Mouse (Mus musculus) bone marrow, adult 2 months (tissue): ENCODE results near the gene Slc26a3. TPM values are rescaled to one million over a fixed set of nuclear protein-coding genes. Genes with fewer than 3 reads are reported as not detected.
"Not testable (repeated sequence)": the region's sequence is repeated elsewhere in the genome, so short reads cannot be mapped to it uniquely, and the experiment has no call there.

ENCODE experiments used
- H3K27ac ChIP-seq: fragments of 200-500 bp; 2 replicates; pipeline ENCODE4 v1.5.1; 2012; ENCODE audit warnings: low read depth, mild to moderate bottlenecking, control low read depth, inconsistent platforms, low read length; ENCODE audit not compliant: control insufficient read depth, poor library complexity, insufficient read depth
- H3K4me1 ChIP-seq: fragments of 200-500 bp; 2 replicates; pipeline ENCODE4 v1.6.1; 2011; ENCODE audit warnings: low read length; ENCODE audit not compliant: control insufficient read depth, insufficient read depth
- H3K4me3 ChIP-seq: fragments of 200-500 bp; replicated peaks from 2 replicates; pipeline ENCODE3; 2011; ENCODE audit warnings: mild to moderate bottlenecking, low read depth, low read length, control low read depth; ENCODE audit not compliant: control insufficient read depth
- CTCF ChIP-seq: fragments of 200-500 bp; IDR thresholded peaks from 2 replicates; pipeline ENCODE4 v1.5.1; 2011; ENCODE audit warnings: low read length, control low read depth; ENCODE audit not compliant: control insufficient read depth, insufficient read depth
- POLR2A ChIP-seq: fragments of 200-500 bp; IDR thresholded peaks from 2 replicates; pipeline ENCODE4 v1.6.1; 2011; ENCODE audit warnings: low read depth, mild to moderate bottlenecking, control low read depth, low read length, borderline replicate concordance; ENCODE audit not compliant: control insufficient read depth
- WGBS: fragments of 180-500 bp; shearing (Covaris S2); methylation state at CpG from one replicate; pipeline ENCODE4 v1.1.7; 2018; 5-methylcytosine and 5-hydroxymethylcytosine counted together
- polyA plus RNA-seq: library from polyadenylated mRNA; stranded (reverse); fragments of >200 nt; gene quantifications from 2 replicates; pipeline ENCODE4 v1.2.4, GENCODE M21; 2011; ENCODE audit warnings: low replicate concordance; ENCODE audit not compliant: missing spikeins, insufficient read depth, insufficient read length

Slc26a3 gene
- polyA plus RNA-seq, 1 experiment = 6.1 TPM

DNA sequence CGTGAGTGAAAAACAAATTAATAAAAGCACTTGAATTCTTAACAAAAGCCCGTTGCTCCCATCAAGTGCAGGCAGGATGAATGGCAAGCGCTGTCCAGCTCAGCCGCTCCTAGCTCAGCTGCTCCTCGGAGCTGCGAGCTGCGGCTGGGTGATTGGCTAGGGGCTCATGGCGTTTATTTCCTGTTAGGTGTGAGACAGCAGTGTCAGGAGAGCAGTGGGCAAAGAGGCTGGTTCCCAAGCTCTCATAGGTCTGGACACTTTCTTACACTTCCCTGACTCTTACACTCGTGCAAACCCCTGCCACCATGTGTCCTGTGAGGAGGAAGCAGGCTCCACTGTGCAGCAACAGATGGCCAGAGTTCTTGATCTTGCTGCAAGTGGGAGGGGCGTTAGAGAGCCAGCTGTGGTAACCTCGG, 53.5 kb downstream of the Slc26a3 start:
- Histone ChIP-seq H3K27ac (no peak overlapping the region), H3K4me3 (no peak overlapping the region), H3K4me1 (no peaks in the 10 kb centered on the region)
- TF ChIP-seq POLR2A (no peak), CTCF (no peak)
- WGBS = under 1% methylated on average over 11 of the region's 11 CpGs

GRCm38 (mm10) chr12:31444827-31445226, 54.2 kb downstream of the Slc26a3 start:
- Histone ChIP-seq H3K4me1 (no peaks in the 10 kb centered on the region), H3K4me3 (no peak overlapping the region), H3K27ac (no peak overlapping the region)
- TF ChIP-seq CTCF = no peak
- TF ChIP-seq POLR2A = no peak
- 65% methylated on average over 6 of the region's 6 CpGs for WGBS

DNA sequence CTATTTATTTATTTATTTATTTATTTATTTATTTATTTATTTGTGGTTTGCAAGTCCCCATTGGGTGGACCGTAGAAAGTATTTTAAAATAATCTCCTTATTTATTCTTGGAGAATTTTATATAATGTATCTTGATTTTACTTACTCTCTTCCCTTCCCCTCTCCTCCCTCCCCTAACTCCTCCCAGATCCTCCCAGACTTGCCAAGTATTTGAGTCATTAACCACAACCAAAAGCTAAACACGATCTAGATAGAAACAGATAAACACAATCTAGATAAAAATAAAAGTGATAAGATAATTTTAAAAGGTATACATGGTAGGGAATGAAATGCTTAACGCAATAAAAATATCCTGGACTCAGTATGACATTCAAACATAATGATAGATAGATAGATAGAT, 58.7 kb downstream of the Slc26a3 start:
- 72% methylated on average over 3 of the region's 3 CpGs for WGBS
- H3K4me3 ChIP-seq = no peak overlapping the region
- H3K4me1 ChIP-seq = no peaks in the 10 kb centered on the region
- no peak overlapping the region for H3K27ac ChIP-seq
- TF ChIP-seq POLR2A = no peak
- no peak for TF ChIP-seq CTCF

DNA sequence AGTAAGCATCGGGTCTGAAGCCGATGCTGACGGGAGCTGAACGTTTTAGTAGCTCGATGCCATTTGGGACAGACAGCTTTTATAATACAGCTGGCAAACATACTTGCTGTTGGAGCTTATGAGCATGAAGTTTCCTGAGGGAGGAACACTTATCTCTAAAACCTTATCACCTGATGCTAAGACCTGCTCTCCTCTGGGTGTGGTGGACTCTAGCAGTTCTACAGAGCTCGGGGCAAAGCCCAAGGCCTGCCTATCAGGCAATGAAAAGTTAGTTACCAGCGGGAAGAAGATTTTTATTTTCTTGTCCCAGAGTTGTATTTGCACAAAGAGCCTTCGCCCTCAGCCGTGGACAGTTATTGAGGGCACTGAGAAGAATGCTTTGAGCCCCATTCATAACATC, 65.6 kb downstream of the Slc26a3 start:
- Histone ChIP-seq H3K4me1 (no peaks in the 10 kb centered on the region), H3K27ac (no peak overlapping the region), H3K4me3 (no peak overlapping the region)
- TF ChIP-seq POLR2A (no peak), CTCF (no peak)
- WGBS = 75% methylated on average over 9 of the region's 9 CpGs

GRCm38 (mm10) chr12:31458474-31458873, 67.8 kb downstream of the Slc26a3 start:
- Histone ChIP-seq H3K4me1 (no peaks in the 10 kb centered on the region), H3K4me3 (no peak overlapping the region), H3K27ac (no peak overlapping the region)
- WGBS = 71% methylated on average over 4 of the region's 4 CpGs
- no peak for TF ChIP-seq POLR2A
- TF ChIP-seq CTCF = no peak

DNA sequence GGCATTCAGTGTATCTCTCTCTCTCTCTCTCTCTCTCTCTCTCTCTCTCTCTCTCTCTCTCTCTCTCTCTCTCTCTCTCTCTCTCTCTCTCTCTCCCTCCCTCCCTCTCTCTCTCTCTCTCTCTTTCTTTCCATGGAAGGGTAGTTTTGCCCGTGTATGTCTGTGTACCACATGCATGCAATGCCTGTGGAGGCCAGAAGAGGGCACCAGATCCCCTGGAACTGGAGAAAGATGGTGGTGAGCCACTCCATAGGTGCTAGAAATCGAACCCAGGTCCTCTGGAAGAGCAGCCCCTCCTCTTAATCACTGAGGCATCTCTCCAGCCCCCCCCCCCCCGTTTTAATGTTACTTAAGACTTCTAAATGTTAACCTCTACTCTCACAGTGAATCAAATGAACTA, 69.6 kb downstream of the Slc26a3 start:
- 27% methylated on average over 3 of the region's 3 CpGs for WGBS

DNA sequence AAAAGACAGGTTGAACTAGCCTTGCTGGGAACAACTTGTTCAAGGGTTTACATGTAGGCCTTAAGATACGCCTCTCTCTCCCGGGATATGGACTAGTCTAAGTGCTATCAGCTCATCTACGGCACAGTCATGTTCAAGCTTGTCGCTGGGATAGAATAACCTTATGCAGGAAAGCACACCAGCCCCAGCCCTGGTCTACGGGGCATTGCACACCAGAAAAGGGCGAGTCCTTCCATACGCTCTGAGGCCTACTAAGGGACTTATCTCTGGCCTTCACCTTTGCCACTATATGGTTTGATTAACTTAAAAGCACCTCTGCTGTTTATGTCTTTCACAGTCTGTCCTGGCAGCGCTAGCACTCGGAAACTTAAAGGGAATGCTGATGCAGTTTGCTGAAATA, 70.7 kb downstream of the Slc26a3 start:
- no peaks in the 10 kb centered on the region for H3K4me1 ChIP-seq
- no peak overlapping the region for H3K4me3 ChIP-seq
- no peak overlapping the region for H3K27ac ChIP-seq
- no peak for TF ChIP-seq CTCF
- TF ChIP-seq POLR2A = no peak
- WGBS = 81% methylated on average over 9 of the region's 9 CpGs

More for the DNA sequence above, 69.6 kb downstream of the Slc26a3 start:
- not testable (repeated sequence) for H3K27ac ChIP-seq, H3K4me1 ChIP-seq, H3K4me3 ChIP-seq
- TF ChIP-seq CTCF = peak; percentile 62; the same call in 1 of the 2 replicates

- no peaks in the 10 kb centered on the region for H3K4me1 ChIP-seq
- no peak for TF ChIP-seq POLR2A
- no peak for TF ChIP-seq CTCF
- WGBS = 80% methylated on average over 4 of the region's 4 CpGs
- no peak overlapping the region for H3K4me3 ChIP-seq
- no peak overlapping the region for H3K27ac ChIP-seq
These were observed 71.9 kb downstream of the Slc26a3 start for GRCm38 (mm10) chr12:31462615-31463014.

DNA sequence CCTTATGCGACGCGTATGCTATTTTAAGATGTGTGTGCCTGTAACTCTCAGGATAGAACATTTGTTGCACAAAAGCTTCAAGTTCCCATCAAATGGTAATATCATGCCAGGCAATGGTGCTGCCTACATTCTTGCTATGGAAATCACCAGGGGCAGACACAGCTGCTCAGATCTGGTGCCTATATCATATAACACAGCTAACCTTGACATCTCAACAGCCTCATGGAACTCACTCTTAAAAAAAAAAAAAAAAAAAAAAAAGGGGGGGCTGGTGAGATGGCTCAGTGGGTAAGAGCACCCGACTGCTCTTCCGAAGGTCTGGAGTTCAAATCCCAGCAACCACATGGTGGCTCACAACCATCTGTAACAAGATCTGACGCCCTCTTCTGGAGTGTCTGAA, 87.5 kb downstream of the Slc26a3 start:
- not testable (repeated sequence) for H3K4me1 ChIP-seq, H3K4me3 ChIP-seq, H3K27ac ChIP-seq
- 90% methylated on average over 6 of the region's 6 CpGs for WGBS
